Mouse (Mus musculus) cortical plate, adult 2 months (tissue): Measurements from ENCODE around the gene Fbxl8. TPM values are rescaled to one million over a fixed set of nuclear protein-coding genes. Genes with fewer than 3 reads are reported as not detected.
A peak's percentile ranks its signal among the peaks of the same experiment; 100 is the strongest.
"Not testable (repeated sequence)": the region's sequence is repeated elsewhere in the genome, so short reads cannot be mapped to it uniquely, and the experiment has no call there.

Source experiments
- H3K27ac ChIP-seq: fragments of 200-500 bp; 2 replicates; pipeline ENCODE4 v1.5.1; 2012; ENCODE audit warnings: low read length, control low read depth, inconsistent platforms; ENCODE audit not compliant: insufficient read depth
- H3K4me1 ChIP-seq: fragments of 200-500 bp; 2 replicates; pipeline ENCODE4 v1.6.1; 2011; ENCODE audit warnings: low read length; ENCODE audit not compliant: control insufficient read depth, insufficient read depth
- H3K4me3 ChIP-seq: fragments of 200-500 bp; 2 replicates; pipeline ENCODE4 v1.5.1; 2011; ENCODE audit warnings: mild to moderate bottlenecking, low read length, control low read depth; ENCODE audit not compliant: insufficient read depth
- CTCF ChIP-seq: fragments of 200-500 bp; IDR thresholded peaks from 2 replicates; pipeline ENCODE4 v1.5.1; 2011; ENCODE audit warnings: mild to moderate bottlenecking, control low read depth, low read length; ENCODE audit not compliant: insufficient read depth; ENCODE audit errors: extremely low read depth
- POLR2A ChIP-seq: fragments of 200-500 bp; IDR thresholded peaks from 2 replicates; pipeline ENCODE4 v1.6.1; 2011; ENCODE audit warnings: mild to moderate bottlenecking, low read length, control low read depth; ENCODE audit not compliant: insufficient read depth; ENCODE audit errors: extremely low read depth
- polyA plus RNA-seq: library from polyadenylated mRNA; depleted of rRNA; stranded (reverse); fragments of >200 nt; gene quantifications from 2 replicates; pipeline ENCODE4 v1.2.3, GENCODE M21; 2012; rRNA removed

The Fbxl8 gene
- polyA plus RNA-seq = 2.0 and 2.2 TPM in 2 replicates

DNA sequence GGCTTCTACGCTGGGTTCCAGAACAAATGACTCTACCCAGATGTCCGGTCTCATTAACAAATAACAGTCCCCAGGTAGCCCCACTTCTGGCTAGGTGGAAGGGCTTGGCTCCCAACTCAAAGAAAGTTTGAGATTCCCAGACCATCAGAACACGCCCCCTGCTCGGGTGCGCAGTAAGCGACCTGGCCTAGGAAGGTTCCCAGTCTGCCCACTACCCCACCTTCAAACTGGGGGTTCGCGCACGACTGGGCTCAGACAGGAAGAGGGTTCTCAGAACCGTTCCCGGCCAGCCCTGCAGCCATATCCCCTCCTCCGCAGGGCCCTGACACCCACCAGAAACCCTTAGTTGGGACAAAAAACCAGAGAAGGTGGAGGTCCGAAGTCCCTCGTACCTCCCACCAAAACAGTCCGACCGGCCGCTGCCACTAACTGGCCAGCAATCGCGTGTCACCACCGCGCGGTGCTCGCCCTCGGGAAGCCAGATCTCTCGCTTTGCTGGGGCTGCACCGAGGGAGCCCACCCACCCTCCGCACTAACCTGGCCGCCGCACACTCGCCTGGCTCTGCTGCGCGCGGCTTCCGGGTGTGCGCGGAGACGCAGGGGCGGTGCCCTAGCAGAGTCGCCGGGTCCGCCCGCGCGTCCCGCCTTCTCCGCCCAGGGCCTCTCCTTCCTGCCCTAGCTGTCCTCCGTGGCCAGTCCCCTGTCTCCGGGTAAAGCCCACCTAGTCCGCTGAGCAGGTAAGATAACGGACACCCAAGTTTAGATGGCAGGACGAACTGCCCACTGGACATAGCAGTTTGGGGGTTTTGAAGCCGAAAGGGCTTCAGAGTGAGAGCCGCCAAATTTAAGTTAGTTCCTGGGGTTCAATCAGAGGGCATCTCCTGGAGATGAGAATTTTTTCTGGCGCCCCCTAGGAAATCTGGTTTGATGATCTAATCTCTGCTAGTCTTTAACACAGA, at the start of gene Fbxl8, which contains the start of gene Tradd:
Gene Fbxl8, plus strand, starts transcription at position 625 of the 959 bp plus-strand sequence.
Gene Tradd, minus strand, starts transcription at position 586 of the 959 bp plus-strand sequence.
- Histone ChIP-seq H3K4me3 (peak within 1 kb of the TSS; percentile 68), H3K4me1 (no peaks in the 10 kb centered on the region), H3K27ac (no peak within 1 kb of the TSS)
- TF ChIP-seq POLR2A = no peak
- no peak for TF ChIP-seq CTCF

DNA sequence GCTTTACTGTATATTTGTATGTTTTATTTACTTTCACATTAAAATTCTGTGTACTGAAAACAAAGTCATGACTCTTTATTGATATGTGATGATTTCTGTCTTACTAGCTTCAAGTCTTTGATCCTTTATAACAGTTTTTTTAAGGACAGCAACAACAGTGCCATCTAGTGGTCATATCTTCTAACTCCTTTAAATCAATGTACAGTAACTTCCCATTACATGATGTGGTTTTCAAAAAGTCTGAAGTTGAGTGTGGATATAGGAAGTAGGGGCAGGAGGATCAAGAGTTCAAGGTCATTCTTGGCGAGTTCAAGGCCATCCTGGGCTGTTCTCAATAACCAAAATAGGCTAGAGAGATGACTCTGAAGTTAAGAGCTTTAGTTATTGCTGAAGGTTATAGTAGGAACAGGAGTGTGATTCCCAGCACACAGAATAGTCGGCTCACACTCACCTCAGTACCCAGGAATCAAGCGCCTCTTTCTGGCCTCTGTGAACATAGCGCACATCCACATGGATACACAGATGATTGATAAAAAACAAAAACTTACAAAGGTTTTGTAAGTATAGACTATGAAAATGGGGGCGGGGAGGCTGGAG, 46.4 kb upstream of the Fbxl8 start:
- no peak overlapping the region for H3K4me3 ChIP-seq
- TF ChIP-seq CTCF = peak; percentile 25; the same call in 1 of the 2 replicates
- TF ChIP-seq POLR2A = no peak
- H3K4me1 ChIP-seq = no peaks in the 10 kb centered on the region; the same call in 1 of the 2 replicates
- no peak overlapping the region for H3K27ac ChIP-seq

DNA sequence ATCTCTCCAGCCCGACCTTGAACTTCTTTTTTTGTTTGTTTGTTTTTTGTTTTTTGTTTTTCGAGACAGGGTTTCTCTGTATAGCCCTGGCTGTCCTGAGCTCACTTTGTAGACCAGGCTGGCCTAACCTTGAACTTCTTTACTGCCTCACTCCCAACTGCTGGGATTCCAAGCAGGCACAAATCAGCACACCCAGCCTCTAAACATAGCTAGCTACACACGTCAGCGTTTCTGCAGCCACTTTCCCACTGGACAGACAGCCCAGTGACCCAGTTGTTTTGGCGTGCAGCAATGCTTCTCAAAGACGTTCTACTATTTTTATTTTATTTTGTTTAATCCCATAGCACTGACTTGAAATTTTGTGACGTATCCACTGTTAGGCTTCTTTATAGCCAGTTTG, 40.6 kb upstream of the Fbxl8 start:
- Histone ChIP-seq H3K4me3 (no peak overlapping the region), H3K27ac (no peak overlapping the region), H3K4me1 (peaks cover 2% of the 10 kb centered on the region; the same call in 1 of the 2 replicates)
- no peak for TF ChIP-seq CTCF

- TF ChIP-seq POLR2A (peak; percentile 97; the same call in 1 of the 2 replicates), CTCF (no peak)
- H3K4me1 ChIP-seq = peaks cover 2% of the 10 kb centered on the region; the same call in 1 of the 2 replicates
- H3K4me3 ChIP-seq = peak within 1 kb of the TSS; percentile 44
- H3K27ac ChIP-seq = 0 out of 2 replicates have a peak within 1 kb of the TSS, but pooled peaks have one; percentile 7
Measured at GRCm38 (mm10) chr8:105224413-105225271, 39.8 kb upstream of the Fbxl8 start, which contains the start of gene D230025D16Rik. TSS of gene D230025D16Rik (plus strand) at chr8:105225145.

GRCm38 (mm10) chr8:105225272-105225593, 39.2 kb upstream of the Fbxl8 start:
- Histone ChIP-seq H3K4me1 (peaks cover 2% of the 10 kb centered on the region; the same call in 1 of the 2 replicates), H3K4me3 (peak overlapping the region; percentile 44), H3K27ac (no peak overlapping the region)
- TF ChIP-seq CTCF = no peak
- no peak for TF ChIP-seq POLR2A

GRCm38 (mm10) chr8:105225917-105226316, 38.5 kb upstream of the Fbxl8 start:
- TF ChIP-seq POLR2A (no peak), CTCF (no peak)
- H3K4me1 ChIP-seq = peaks cover 2% of the 10 kb centered on the region; the same call in 1 of the 2 replicates
- H3K27ac ChIP-seq = no peak overlapping the region
- H3K4me3 ChIP-seq = peak overlapping the region; percentile 44

DNA sequence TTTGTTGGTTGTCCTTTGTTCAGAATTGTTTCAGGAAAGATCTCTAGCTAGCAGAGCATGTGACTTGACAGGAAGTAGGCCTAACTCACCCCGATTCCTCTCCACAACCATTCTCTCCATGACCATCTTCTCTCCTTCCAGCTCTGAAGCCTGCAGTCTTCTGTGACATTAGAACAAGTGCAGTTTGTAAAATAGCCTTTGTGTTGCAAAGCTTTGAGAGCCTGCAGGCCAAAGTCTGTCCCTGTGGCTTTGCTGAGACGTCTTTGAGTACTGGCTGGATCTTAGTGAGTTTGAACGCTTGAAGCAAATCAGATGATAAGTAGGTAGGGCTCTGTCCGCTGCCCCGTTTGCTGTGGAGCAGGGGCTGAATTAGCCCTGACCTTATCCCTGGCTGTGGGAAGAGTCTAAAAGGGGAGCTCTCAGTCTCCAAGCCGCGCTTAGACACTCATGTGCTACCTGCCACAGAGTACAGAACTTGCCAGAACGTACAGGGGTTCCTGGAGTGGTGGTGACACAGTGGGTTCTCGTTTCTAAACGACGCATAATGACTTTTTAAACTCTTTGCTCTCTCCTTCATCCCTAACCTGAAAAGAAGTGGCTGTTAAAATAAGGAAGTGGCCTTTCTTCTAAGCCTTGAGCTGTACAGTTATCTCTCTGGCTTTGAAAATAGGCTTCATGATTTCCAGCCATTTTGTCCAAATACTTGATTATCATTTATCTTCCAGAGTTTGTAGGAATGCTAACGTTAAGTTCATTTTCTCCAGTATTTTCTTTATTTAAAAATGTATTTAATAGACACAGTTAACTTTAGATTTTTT, 32.7 kb upstream of the Fbxl8 start:
- no peak overlapping the region; the same call in 1 of the 2 replicates for H3K27ac ChIP-seq
- TF ChIP-seq POLR2A (no peak), CTCF (no peak)
- H3K4me1 ChIP-seq = no peaks in the 10 kb centered on the region
- H3K4me3 ChIP-seq = no peak overlapping the region

DNA sequence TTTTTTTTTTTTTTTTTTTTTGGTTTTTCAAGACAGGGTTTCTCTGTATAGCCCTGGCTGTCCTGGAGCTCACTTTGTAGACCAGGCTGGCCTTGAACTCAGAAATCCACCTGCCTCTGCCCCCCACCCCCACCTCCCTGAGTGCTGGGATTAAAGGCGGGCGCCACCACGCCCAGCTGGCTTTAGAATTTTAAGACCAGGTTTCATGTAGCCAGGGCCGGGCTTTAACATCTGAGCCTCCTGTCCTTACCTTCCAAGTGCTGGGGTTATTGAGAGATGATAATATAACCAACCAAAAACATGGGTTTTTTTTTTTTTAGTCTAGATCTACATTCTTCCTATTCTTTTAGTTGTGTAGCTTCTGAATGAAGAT, 32.1 kb upstream of the Fbxl8 start:
- H3K27ac ChIP-seq, H3K4me3 ChIP-seq, H3K4me1 ChIP-seq: not testable (repeated sequence)
